Mouse (Mus musculus) heart, adult 8-10 months (tissue): ENCODE measurements around the gene Sclt1. TPM values are rescaled to one million over a fixed set of nuclear protein-coding genes. Genes with fewer than 3 reads are reported as not detected.

Experiments
- DNase-seq: peaks from one replicate; pipeline ENCODE4 v3.0.0; 2022; ENCODE audit warnings: low spot score
- total RNA-seq, 4 experiments: library from RNA; stranded (reverse); gene quantifications; 2 replicates each; pipeline ENCODE4 v1.2.4; 2022

Sclt1 gene
- total RNA-seq, 4 experiments from 2014 or later: 6.5 to 8.4 (median 6.9) TPM

- DNase-seq: no peak
Measured at GRCm38 (mm10) chr3:41606330-41606664, 136.0 kb downstream of the Sclt1 start.

- DNase-seq: no peak
Measured at GRCm38 (mm10) chr3:41605601-41606329, 136.5 kb downstream of the Sclt1 start.

GRCm38 (mm10) chr3:41604629-41605321 is 137.5 kb downstream of the Sclt1 start:
- no peak for DNase-seq

GRCm38 (mm10) chr3:41603470-41604019 is 138.8 kb downstream of the Sclt1 start:
- DNase-seq: no peak

- DNase-seq: no peak
Measured at GRCm38 (mm10) chr3:41602933-41603332, 139.4 kb downstream of the Sclt1 start.

GRCm38 (mm10) chr3:41601226-41602020 is 140.9 kb downstream of the Sclt1 start:
- DNase-seq: no peak

GRCm38 (mm10) chr3:41599806-41600589 is 142.3 kb downstream of the Sclt1 start:
- peak; percentile 71 for DNase-seq

- DNase-seq: no peak
Measured at GRCm38 (mm10) chr3:41599226-41599625, 143.1 kb downstream of the Sclt1 start.

- no peak for DNase-seq
Measured at GRCm38 (mm10) chr3:41598412-41598811, 143.9 kb downstream of the Sclt1 start.

GRCm38 (mm10) chr3:41597036-41597435 is 145.3 kb downstream of the Sclt1 start:
- no peak for DNase-seq

- no peak for DNase-seq
Measured at GRCm38 (mm10) chr3:41595010-41595409, 147.3 kb downstream of the Sclt1 start.

- DNase-seq: no peak
Measured at GRCm38 (mm10) chr3:41594097-41594879, 148.0 kb downstream of the Sclt1 start.

GRCm38 (mm10) chr3:41592805-41593204 is 149.5 kb downstream of the Sclt1 start:
- DNase-seq: no peak

GRCm38 (mm10) chr3:41591651-41592170 is 150.6 kb downstream of the Sclt1 start:
- DNase-seq: no peak

- no peak for DNase-seq
Measured at GRCm38 (mm10) chr3:41590695-41591559, 151.4 kb downstream of the Sclt1 start.

- DNase-seq: no peak
Measured at GRCm38 (mm10) chr3:41589988-41590387, 152.3 kb downstream of the Sclt1 start.

GRCm38 (mm10) chr3:41589246-41589914 is 152.9 kb downstream of the Sclt1 start:
- DNase-seq: no peak

GRCm38 (mm10) chr3:41588495-41588894 is 153.8 kb downstream of the Sclt1 start:
- no peak for DNase-seq

- no peak for DNase-seq
Measured at GRCm38 (mm10) chr3:41587588-41587987, 154.7 kb downstream of the Sclt1 start.
